Mouse (Mus musculus): ENCODE data around the gene Psmb9. TPM values are rescaled to one million over a fixed set of nuclear protein-coding genes. Genes with fewer than 3 reads are reported as not detected.

Psmb9 gene
- polyA plus RNA-seq, 2 experiments, result 5.8 to 6.0 TPM

- Histone ChIP-seq H3K9me3 (ENCODE audit: control insufficient read depth, low read length) (no peaks in the 10 kb centered on the region), H3K4me3 (ENCODE audit: insufficient read depth in 1 of 2, low read depth in 2 of 2, low read length in 2 of 2) (no peak overlapping the region), H3K4me2 (ENCODE audit: low read depth) (no peak overlapping the region), H3K4me1 (replicated peaks; ENCODE audit: control insufficient read depth in 2 of 2, insufficient read depth in 2 of 2, low read length in 1 of 2) (peaks cover 0 to 7% of the 10 kb centered on the region in 2 experiments; a peak in 2 of 4 replicates), H3K36me3 (replicated peaks; ENCODE audit: control insufficient read depth, insufficient read depth, low read depth) (no peaks in the 10 kb centered on the region), H3K27me3 (ENCODE audit: control insufficient read depth, insufficient read depth, low read length) (peaks cover 7% of the 10 kb centered on the region), H3K27ac (no peak overlapping the region), H3K9ac (replicated peaks) (no peak overlapping the region)
- TF ChIP-seq EP300 (IDR thresholded peaks at IDR 0.05; ENCODE audit: low read depth), result no peak
- TF ChIP-seq CTCF (IDR thresholded peaks at IDR 0.05; ENCODE audit: low read depth), result peak; percentile 58
- 59% methylated on average over 11 of the region's 11 CpGs for WGBS (ENCODE audit: insufficient replicate concordance)
- no peak for DNase-seq (ENCODE audit: low read depth in 3 of 3, low spot score in 3 of 3)
- ATAC-seq (ENCODE audit: insufficient read depth), result no peak
Measured at GRCm38 (mm10) chr17:34133289-34133688, 54.3 kb downstream of the Psmb9 start.

Other genes with a start within 250 kb of the Psmb9 start
- gene Pfdn6, start 247.4 kb downstream of the Psmb9 start, polyA plus RNA-seq (2012; rRNA removed), result 36.8 and 62.4 TPM in 2 replicates
- 103 TPM in 2 replicates for gene Pfdn6, start 247.4 kb downstream of the Psmb9 start, polyA plus RNA-seq (2014; fragmentation: Nextera tagmentation; extraction: Ambion mirVana)
- 17.3 and 18.9 TPM in 2 replicates for gene Wdr46, start 247.1 kb downstream of the Psmb9 start, polyA plus RNA-seq (2012; rRNA removed)
- gene Wdr46, start 247.1 kb downstream of the Psmb9 start, polyA plus RNA-seq (2014; fragmentation: Nextera tagmentation; extraction: Ambion mirVana), result 8.0 and 11.6 TPM in 2 replicates
- gene B3galt4, start 236.3 kb downstream of the Psmb9 start, polyA plus RNA-seq (2012; rRNA removed), result 1.1 and 1.3 TPM in 2 replicates
- gene B3galt4, start 236.3 kb downstream of the Psmb9 start, polyA plus RNA-seq (2014; fragmentation: Nextera tagmentation; extraction: Ambion mirVana), result 1.1 and 1.8 TPM in 2 replicates
- gene Vps52, start 232.0 kb downstream of the Psmb9 start, polyA plus RNA-seq (2012; rRNA removed), result 17.4 and 18.7 TPM in 2 replicates
- 15.2 and 18.4 TPM in 2 replicates for gene Vps52, start 232.0 kb downstream of the Psmb9 start, polyA plus RNA-seq (2014; fragmentation: Nextera tagmentation; extraction: Ambion mirVana)
- gene Rps18, start 231.8 kb downstream of the Psmb9 start, polyA plus RNA-seq (2012; rRNA removed), result 829 and 1,098 TPM in 2 replicates
- gene Rps18, start 231.8 kb downstream of the Psmb9 start, polyA plus RNA-seq (2014; fragmentation: Nextera tagmentation; extraction: Ambion mirVana), result 1,411 and 1,430 TPM in 2 replicates
- 124 and 137 TPM in 2 replicates for gene H2-K1, start 187.4 kb downstream of the Psmb9 start, polyA plus RNA-seq (2012; rRNA removed)
- 107 and 108 TPM in 2 replicates for gene H2-K1, start 187.4 kb downstream of the Psmb9 start, polyA plus RNA-seq (2014; fragmentation: Nextera tagmentation; extraction: Ambion mirVana)
- gene Ring1, start 163.1 kb downstream of the Psmb9 start, polyA plus RNA-seq (2012; rRNA removed), result 7.6 and 9.7 TPM in 2 replicates
- 1.2 and 1.7 TPM in 2 replicates for gene Ring1, start 163.1 kb downstream of the Psmb9 start, polyA plus RNA-seq (2014; fragmentation: Nextera tagmentation; extraction: Ambion mirVana)
- gene H2-Ke6, start 159.7 kb downstream of the Psmb9 start, polyA plus RNA-seq (2012; rRNA removed), result 30.6 and 32.8 TPM in 2 replicates
- 22.3 and 24.9 TPM in 2 replicates for gene H2-Ke6, start 159.7 kb downstream of the Psmb9 start, polyA plus RNA-seq (2014; fragmentation: Nextera tagmentation; extraction: Ambion mirVana)
- 27.0 and 28.1 TPM in 2 replicates for gene Slc39a7, start 156.1 kb downstream of the Psmb9 start, polyA plus RNA-seq (2012; rRNA removed)
- gene Slc39a7, start 156.1 kb downstream of the Psmb9 start, polyA plus RNA-seq (2014; fragmentation: Nextera tagmentation; extraction: Ambion mirVana), result 25.1 and 26.5 TPM in 2 replicates
- 15.2 and 16.5 TPM in 2 replicates for gene Rxrb, start 156.0 kb downstream of the Psmb9 start, polyA plus RNA-seq (2012; rRNA removed)
- 6.0 and 7.2 TPM in 2 replicates for gene Rxrb, start 156.0 kb downstream of the Psmb9 start, polyA plus RNA-seq (2014; fragmentation: Nextera tagmentation; extraction: Ambion mirVana)
- gene Col11a2, start 148.3 kb downstream of the Psmb9 start, polyA plus RNA-seq (2012; rRNA removed), result 0.22 and 0.55 TPM in 2 replicates
- gene Col11a2, start 148.3 kb downstream of the Psmb9 start, polyA plus RNA-seq (2014; fragmentation: Nextera tagmentation; extraction: Ambion mirVana), result 0.06 and 0.20 TPM in 2 replicates
- gene H2-Oa, start 95.4 kb downstream of the Psmb9 start, polyA plus RNA-seq (2012; rRNA removed), result 0.45 and 0.51 TPM in 2 replicates
- 0.29 and 0.51 TPM in 2 replicates for gene H2-Oa, start 95.4 kb downstream of the Psmb9 start, polyA plus RNA-seq (2014; fragmentation: Nextera tagmentation; extraction: Ambion mirVana)
- gene H2-DMa, start 68.2 kb downstream of the Psmb9 start, polyA plus RNA-seq (2012; rRNA removed), result 2.5 and 3.1 TPM in 2 replicates
- gene H2-DMa, start 68.2 kb downstream of the Psmb9 start, polyA plus RNA-seq (2014; fragmentation: Nextera tagmentation; extraction: Ambion mirVana), result 4.4 and 5.5 TPM in 2 replicates
- gene Brd2, start 65.1 kb downstream of the Psmb9 start, polyA plus RNA-seq (2012; rRNA removed), result 46.8 and 48.7 TPM in 2 replicates
- gene Brd2, start 65.1 kb downstream of the Psmb9 start, polyA plus RNA-seq (2014; fragmentation: Nextera tagmentation; extraction: Ambion mirVana), result 28.8 and 37.5 TPM in 2 replicates
- 0.40 and 0.58 TPM in 2 replicates for gene H2-DMb2, start 44.5 kb downstream of the Psmb9 start, polyA plus RNA-seq (2012; rRNA removed)
- gene H2-DMb2, start 44.5 kb downstream of the Psmb9 start, polyA plus RNA-seq (2014; fragmentation: Nextera tagmentation; extraction: Ambion mirVana), result 0.13 and 0.33 TPM in 2 replicates
- 1.2 TPM in 2 replicates for gene H2-DMb1, start 34.7 kb downstream of the Psmb9 start, polyA plus RNA-seq (2012; rRNA removed)
- 0.79 and 0.86 TPM in 2 replicates for gene H2-DMb1, start 34.7 kb downstream of the Psmb9 start, polyA plus RNA-seq (2014; fragmentation: Nextera tagmentation; extraction: Ambion mirVana)
- gene Tap1, start 211 bp downstream of the Psmb9 start, polyA plus RNA-seq (2012; rRNA removed), result 1.9 TPM in 2 replicates
- 2.0 and 2.5 TPM in 2 replicates for gene Tap1, start 211 bp downstream of the Psmb9 start, polyA plus RNA-seq (2014; fragmentation: Nextera tagmentation; extraction: Ambion mirVana)
- 9.5 and 11.8 TPM in 2 replicates for gene Psmb8, start 10.0 kb upstream of the Psmb9 start, polyA plus RNA-seq (2012; rRNA removed)
- 18.8 and 21.7 TPM in 2 replicates for gene Psmb8, start 10.0 kb upstream of the Psmb9 start, polyA plus RNA-seq (2014; fragmentation: Nextera tagmentation; extraction: Ambion mirVana)
- 2.1 and 2.9 TPM in 2 replicates for gene Tap2, start 15.8 kb upstream of the Psmb9 start, polyA plus RNA-seq (2012; rRNA removed)
- gene Tap2, start 15.8 kb upstream of the Psmb9 start, polyA plus RNA-seq (2014; fragmentation: Nextera tagmentation; extraction: Ambion mirVana), result 3.1 and 4.9 TPM in 2 replicates
- gene H2-Ob, start 51.1 kb upstream of the Psmb9 start, polyA plus RNA-seq (2012; rRNA removed), result 0.13 and 0.20 TPM in 2 replicates
- gene H2-Ob, start 51.1 kb upstream of the Psmb9 start, polyA plus RNA-seq (2014; fragmentation: Nextera tagmentation; extraction: Ambion mirVana), result 0.13 and 0.17 TPM in 2 replicates
- 2.0 and 2.3 TPM in 2 replicates for gene H2-Ab1, start 69.9 kb upstream of the Psmb9 start, polyA plus RNA-seq (2012; rRNA removed)
- gene H2-Ab1, start 69.9 kb upstream of the Psmb9 start, polyA plus RNA-seq (2014; fragmentation: Nextera tagmentation; extraction: Ambion mirVana), result 3.2 and 3.3 TPM in 2 replicates
- 1.1 and 1.5 TPM in 2 replicates for gene H2-Aa, start 100.1 kb upstream of the Psmb9 start, polyA plus RNA-seq (2012; rRNA removed)
- 1.8 and 2.5 TPM in 2 replicates for gene H2-Aa, start 100.1 kb upstream of the Psmb9 start, polyA plus RNA-seq (2014; fragmentation: Nextera tagmentation; extraction: Ambion mirVana)
- gene H2-Eb1, start 118.1 kb upstream of the Psmb9 start, polyA plus RNA-seq (2012; rRNA removed), result 0.65 and 0.91 TPM in 2 replicates
- 0.80 and 0.83 TPM in 2 replicates for gene H2-Eb1, start 118.1 kb upstream of the Psmb9 start, polyA plus RNA-seq (2014; fragmentation: Nextera tagmentation; extraction: Ambion mirVana)
- 0.01 TPM in 1 of 2 replicates, not detected in the other for gene H2-Eb2, start 137.9 kb upstream of the Psmb9 start, polyA plus RNA-seq (2012; rRNA removed)
- not detected in 2 replicates for gene H2-Eb2, start 137.9 kb upstream of the Psmb9 start, polyA plus RNA-seq (2014; fragmentation: Nextera tagmentation; extraction: Ambion mirVana)
- gene Btnl2, start 167.1 kb upstream of the Psmb9 start, polyA plus RNA-seq (2012; rRNA removed), result 0.01 and 0.03 TPM in 2 replicates
- gene Btnl2, start 167.1 kb upstream of the Psmb9 start, polyA plus RNA-seq (2014; fragmentation: Nextera tagmentation; extraction: Ambion mirVana), result not detected in 2 replicates
- gene Btnl1, start 189.4 kb upstream of the Psmb9 start, polyA plus RNA-seq (2012; rRNA removed), result not detected in 2 replicates
- gene Btnl1, start 189.4 kb upstream of the Psmb9 start, polyA plus RNA-seq (2014; fragmentation: Nextera tagmentation; extraction: Ambion mirVana), result not detected in 2 replicates
- 0.03 and 0.17 TPM in 2 replicates for gene BC051142, start 211.1 kb upstream of the Psmb9 start, polyA plus RNA-seq (2012; rRNA removed)
- 0.08 and 0.66 TPM in 2 replicates for gene BC051142, start 211.1 kb upstream of the Psmb9 start, polyA plus RNA-seq (2014; fragmentation: Nextera tagmentation; extraction: Ambion mirVana)